Mouse (Mus musculus) small intestine, adult 2 months (tissue): ENCODE results near the gene Cilp. TPM values are rescaled to one million over a fixed set of nuclear protein-coding genes. Genes with fewer than 3 reads are reported as not detected.
"Not testable (repeated sequence)": the region's sequence is repeated elsewhere in the genome, so short reads cannot be mapped to it uniquely, and the experiment has no call there.

Experiments used
- H3K27ac ChIP-seq: fragments of 200-500 bp; 2 replicates; pipeline ENCODE4 v1.5.1; 2012; ENCODE audit warnings: low read depth, low read length, control low read depth, inconsistent platforms; ENCODE audit not compliant: insufficient read depth
- H3K27me3 ChIP-seq: fragments of 200-500 bp; 2 replicates; pipeline ENCODE4 v1.6.1; 2012; ENCODE audit warnings: mild to moderate bottlenecking, moderate library complexity, low read length, inconsistent platforms; ENCODE audit not compliant: control insufficient read depth, insufficient read depth
- H3K36me3 ChIP-seq: fragments of 200-500 bp; 2 replicates; pipeline ENCODE4 v1.6.1; 2012; ENCODE audit warnings: mild to moderate bottlenecking, low read length, control low read depth, inconsistent platforms; ENCODE audit not compliant: control insufficient read depth, insufficient read depth
- H3K4me1 ChIP-seq: fragments of 200-500 bp; 2 replicates; pipeline ENCODE4 v1.6.1; 2012; ENCODE audit warnings: low read length, inconsistent platforms, mixed read lengths; ENCODE audit not compliant: control insufficient read depth, insufficient read depth, insufficient read length
- H3K4me3 ChIP-seq: fragments of 200-500 bp; 2 replicates; pipeline ENCODE4 v1.5.1; 2012; ENCODE audit warnings: low read depth, mild to moderate bottlenecking, control low read depth, inconsistent platforms, low read length, moderate library complexity
- CTCF ChIP-seq: fragments of 200-500 bp; IDR thresholded peaks from 2 replicates; pipeline ENCODE4 v1.5.1; 2012; ENCODE audit warnings: low read depth, mild to moderate bottlenecking, control low read depth, inconsistent platforms, low read length, moderate library complexity, mixed read lengths; ENCODE audit not compliant: insufficient replicate concordance, insufficient read length; ENCODE audit errors: extremely low read depth
- POLR2A ChIP-seq: fragments of 200-500 bp; IDR thresholded peaks from 2 replicates; pipeline ENCODE4 v1.6.1; 2012; ENCODE audit warnings: low read depth, mild to moderate bottlenecking, control low read depth, inconsistent platforms, low read length, moderate library complexity
- WGBS: fragments of 180-500 bp; shearing (Covaris S2); methylation state at CpG from one replicate; pipeline ENCODE4 v1.1.7; 2018; 5-methylcytosine and 5-hydroxymethylcytosine counted together
- polyA plus RNA-seq: library from polyadenylated mRNA; depleted of rRNA; stranded (reverse); fragments of >200 nt; gene quantifications from 2 replicates; pipeline ENCODE4 v1.2.3, GENCODE M21; 2012; rRNA removed

The Cilp gene
- 1.4 and 1.7 TPM in 2 replicates for polyA plus RNA-seq

DNA sequence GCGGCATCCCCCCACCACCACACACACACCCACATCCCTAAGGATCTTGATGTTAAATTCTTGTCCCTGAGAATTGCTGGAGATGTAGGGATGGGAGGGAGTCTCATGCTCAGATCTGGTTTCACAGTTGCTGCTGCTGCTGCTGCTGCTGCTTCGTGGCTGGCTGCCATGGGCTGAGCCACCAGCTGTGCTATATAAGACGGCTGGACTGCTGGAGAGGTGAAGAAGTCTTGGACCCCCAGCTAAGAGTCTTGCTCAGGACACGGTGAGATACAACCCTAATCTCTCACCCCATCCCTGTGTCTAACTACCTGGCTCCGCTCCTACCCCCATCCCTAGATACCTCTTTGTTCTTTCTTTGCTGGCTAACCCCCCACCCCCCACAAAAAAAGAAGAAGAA, at the start of gene Cilp:
TSS of gene Cilp (plus strand) at position 222 of the 400 bp plus-strand sequence.
- Histone ChIP-seq H3K4me3 (no peak within 1 kb of the TSS), H3K4me1 (peaks cover 6% of the 10 kb centered on the region), H3K27ac (no peak within 1 kb of the TSS), H3K36me3 (no peaks in the 10 kb centered on the region), H3K27me3 (no peaks in the 10 kb centered on the region)
- 68% methylated on average over 5 of the region's 5 CpGs for WGBS
- no peak for TF ChIP-seq CTCF

- peak overlapping the region; percentile 97 for H3K27ac ChIP-seq
- H3K36me3 ChIP-seq: no peaks in the 10 kb centered on the region
- TF ChIP-seq POLR2A (peak; percentile 75), CTCF (no peak)
- H3K27me3 ChIP-seq: no peaks in the 10 kb centered on the region
- peaks cover 25% of the 10 kb centered on the region; the same call in 1 of the 2 replicates for H3K4me1 ChIP-seq
- H3K4me3 ChIP-seq: peak overlapping the region; percentile 84
- 3% methylated on average over 31 of the region's 31 CpGs for WGBS
Observed at GRCm38 (mm10) chr9:65215494-65216126, 49.4 kb upstream of the Cilp start.

DNA sequence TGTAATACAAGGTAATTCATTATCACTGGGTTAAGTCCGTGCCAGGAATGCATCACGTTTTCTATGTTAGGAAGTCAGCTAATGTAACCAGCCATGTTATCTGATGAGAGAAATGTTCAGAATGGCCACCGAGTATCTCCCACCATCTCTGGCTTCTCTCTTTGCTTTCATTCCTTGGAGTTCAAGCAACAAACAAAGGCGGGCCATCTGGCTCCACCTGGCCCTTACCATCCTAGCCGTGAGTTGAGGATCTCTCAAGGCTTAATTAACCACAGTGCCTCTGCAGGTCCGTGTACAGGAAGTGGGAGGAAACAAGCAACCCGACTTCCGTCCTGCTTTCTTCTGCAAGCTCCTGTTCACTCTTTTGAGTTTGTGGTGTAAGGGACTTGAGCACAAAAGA, 48.0 kb upstream of the Cilp start:
- Histone ChIP-seq H3K27me3 (no peaks in the 10 kb centered on the region), H3K4me3 (0 out of 2 replicates have a peak overlapping the region, but pooled peaks have one; percentile 13), H3K4me1 (peaks cover 25% of the 10 kb centered on the region; the same call in 1 of the 2 replicates), H3K36me3 (no peaks in the 10 kb centered on the region), H3K27ac (peak overlapping the region; percentile 70)
- 25% methylated on average over 8 of the region's 8 CpGs for WGBS
- no peak for TF ChIP-seq CTCF
- TF ChIP-seq POLR2A: no peak

GRCm38 (mm10) chr9:65217661-65218060, 47.3 kb upstream of the Cilp start:
- WGBS: 31% methylated on average over 6 of the region's 6 CpGs
- TF ChIP-seq POLR2A (no peak), CTCF (no peak)
- no peaks in the 10 kb centered on the region for H3K27me3 ChIP-seq
- H3K27ac ChIP-seq: peak overlapping the region; percentile 70
- no peak overlapping the region for H3K4me3 ChIP-seq
- H3K4me1 ChIP-seq: peaks cover 25% of the 10 kb centered on the region; the same call in 1 of the 2 replicates
- no peaks in the 10 kb centered on the region for H3K36me3 ChIP-seq

GRCm38 (mm10) chr9:65218916-65219315, 46.1 kb upstream of the Cilp start:
- TF ChIP-seq POLR2A (no peak), CTCF (no peak)
- no peak overlapping the region for H3K27ac ChIP-seq
- H3K27me3 ChIP-seq: no peaks in the 10 kb centered on the region
- H3K4me3 ChIP-seq: no peak overlapping the region
- H3K4me1 ChIP-seq: peaks cover 25% of the 10 kb centered on the region
- H3K36me3 ChIP-seq: no peaks in the 10 kb centered on the region
- 71% methylated on average over 1 of the region's 1 CpGs for WGBS

DNA sequence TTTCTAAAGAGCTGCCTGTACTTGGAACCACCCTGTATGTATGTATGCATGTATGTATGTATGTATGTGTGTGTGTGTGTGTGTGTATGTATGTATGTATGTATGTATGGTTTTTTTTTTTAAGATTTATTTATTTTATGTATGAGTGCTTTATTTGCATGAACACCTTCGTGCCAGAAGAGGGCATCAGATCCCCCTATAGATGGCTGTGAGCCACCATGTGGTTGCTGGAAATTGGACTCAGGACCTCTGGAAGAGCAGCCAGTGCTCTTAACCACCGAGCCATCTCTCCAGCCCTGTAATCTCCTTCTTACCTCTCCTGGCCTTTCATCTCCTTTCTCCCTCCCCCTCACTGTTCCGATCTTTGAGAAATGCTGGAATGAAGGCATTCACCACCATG, 44.6 kb upstream of the Cilp start:
- H3K36me3 ChIP-seq, H3K27ac ChIP-seq, H3K4me3 ChIP-seq, H3K27me3 ChIP-seq: not testable (repeated sequence)
- peaks cover 21% of the 10 kb centered on the region for H3K4me1 ChIP-seq
- 28% methylated on average over 3 of the region's 3 CpGs for WGBS

- Histone ChIP-seq H3K36me3 (peaks cover 6% of the 10 kb centered on the region), H3K4me3 (no peak overlapping the region), H3K4me1 (peaks cover 2% of the 10 kb centered on the region), H3K27me3 (no peaks in the 10 kb centered on the region), H3K27ac (no peak overlapping the region)
- TF ChIP-seq CTCF (no peak), POLR2A (no peak)
- 88% methylated on average over 6 of the region's 6 CpGs for WGBS
Observed at GRCm38 (mm10) chr9:65223927-65224326, 41.1 kb upstream of the Cilp start.
